Mouse (Mus musculus): ENCODE data around the gene Vmn1r31. TPM values are rescaled to one million over a fixed set of nuclear protein-coding genes. Genes with fewer than 3 reads are reported as not detected.

Vmn1r31 gene
- polyA plus RNA-seq (2014; fragmentation: Nextera tagmentation; extraction: Ambion mirVana) = not detected in 2 replicates

GRCm38 (mm10) chr6:58475230-58475629, at the start of gene Vmn1r31:
Vmn1r31 (minus strand) TSS chr6:58475330.
- Histone ChIP-seq H3K27ac (ENCODE audit: low read depth, low read length) (no peak within 1 kb of the TSS), H3K9me3 (ENCODE audit: control insufficient read depth, low read length) (no peaks in the 10 kb centered on the region), H3K4me1 (replicated peaks; ENCODE audit: control insufficient read depth, insufficient read depth, low read length) (no peaks in the 10 kb centered on the region), H3K27me3 (ENCODE audit: control insufficient read depth, insufficient read depth, low read length) (no peaks in the 10 kb centered on the region), H3K4me2 (replicated peaks; ENCODE audit: low read depth, low read length) (no peak within 1 kb of the TSS), H3K36me3 (ENCODE audit: control insufficient read depth, insufficient read depth, low read length) (no peaks in the 10 kb centered on the region), H3K9ac (ENCODE audit: low read depth, low read length) (no peak within 1 kb of the TSS), H3K4me3 (ENCODE audit: low read depth, low read length) (no peak within 1 kb of the TSS)
- DNase-seq (ENCODE audit: low spot score) (no peak), ATAC-seq (ENCODE audit: low FRiP score) (no peak)
- 89% methylated on average over 1 of the region's 1 CpGs for WGBS

DNA sequence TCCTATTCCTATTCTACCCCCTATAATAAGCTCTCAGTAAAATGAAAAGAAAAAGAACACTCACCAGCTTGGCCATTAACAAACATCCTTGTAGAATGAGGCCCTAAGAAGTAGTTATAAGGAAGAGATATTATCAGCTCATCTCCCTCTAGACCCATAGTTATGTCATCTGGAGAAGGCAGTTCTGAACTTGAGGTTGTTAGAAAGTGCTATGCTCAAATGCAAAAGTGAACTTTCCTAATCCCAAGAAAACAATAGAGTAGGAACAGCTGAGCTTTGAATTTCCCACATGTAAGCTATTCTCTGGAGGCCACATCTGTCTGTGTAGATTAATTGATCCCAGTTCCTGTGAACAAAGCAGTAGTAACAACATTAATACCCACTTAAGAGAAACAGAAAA, 31.8 kb downstream of the Vmn1r31 start, which contains the start of gene Vmn1r30:
Gene Vmn1r30, minus strand, starts transcription at position 101 of the 400 bp plus-strand sequence.
- H3K9me3 ChIP-seq (ENCODE audit: control insufficient read depth, low read length) = no peaks in the 10 kb centered on the region
- ATAC-seq (ENCODE audit: low FRiP score) = no peak
- no peak within 1 kb of the TSS for H3K27ac ChIP-seq (ENCODE audit: low read depth, low read length)
- no peaks in the 10 kb centered on the region for H3K36me3 ChIP-seq (ENCODE audit: control insufficient read depth, insufficient read depth, low read length)
- H3K27me3 ChIP-seq (ENCODE audit: control insufficient read depth, insufficient read depth, low read length) = no peaks in the 10 kb centered on the region
- no peak within 1 kb of the TSS for H3K4me3 ChIP-seq (ENCODE audit: low read depth, low read length)
- H3K4me2 ChIP-seq (replicated peaks; ENCODE audit: low read depth, low read length) = no peak within 1 kb of the TSS
- no peak for DNase-seq (ENCODE audit: low spot score)
- no peaks in the 10 kb centered on the region for H3K4me1 ChIP-seq (replicated peaks; ENCODE audit: control insufficient read depth, insufficient read depth, low read length)
- H3K9ac ChIP-seq (ENCODE audit: low read depth, low read length) = no peak within 1 kb of the TSS

Other genes starting within 250 kb of the Vmn1r31 start
- not detected in 2 replicates for gene Vmn1r28, start 213.3 kb downstream of the Vmn1r31 start, polyA plus RNA-seq (2014; fragmentation: Nextera tagmentation; extraction: Ambion mirVana)
- not detected in 2 replicates for gene Vmn1r29, start 173.8 kb downstream of the Vmn1r31 start, polyA plus RNA-seq (2014; fragmentation: Nextera tagmentation; extraction: Ambion mirVana)
- not detected in 2 replicates for gene Vmn1r30, start 31.9 kb downstream of the Vmn1r31 start, polyA plus RNA-seq (2014; fragmentation: Nextera tagmentation; extraction: Ambion mirVana)
- gene Abcg2, start 109.2 kb upstream of the Vmn1r31 start, polyA plus RNA-seq (2014; fragmentation: Nextera tagmentation; extraction: Ambion mirVana) = 41.8 and 46.7 TPM in 2 replicates

All from hindbrain, embryonic 11.5 days (tissue).